ENCODE assay signal across 8 mouse cellular contexts in genomic region chr13:63431030-63431856, GRCm38 (mm10).
DNase-seq lines count a peak whose midpoint lies in the region; ATAC-seq lines count a peak whose summit lies in the region.

No protein-coding gene starts in this region.

- peak overlapping the region; percentile 99 for H3K27ac ChIP-seq in heart, embryonic 14.5 days (replicated peaks in 1 of 2; ENCODE audit: control insufficient read depth in 1 of 2, insufficient read depth in 1 of 2, low read depth in 2 of 2, low read length in 2 of 2)
- H3K27ac ChIP-seq in liver, embryonic 13.5 days, result peak overlapping the region; percentile 96
- H3K27ac ChIP-seq in stomach, embryonic 16.5 days (ENCODE audit: low read length), result peak overlapping the region; percentile 100

- peaks cover 0 to 2% of the 10 kb centered on the region in 2 experiments; a peak in 1 of 4 replicates for H3K4me1 ChIP-seq in heart, embryonic 14.5 days (ENCODE audit: control insufficient read depth in 2 of 2, insufficient read depth in 2 of 2, low read length in 2 of 2)
- H3K4me1 ChIP-seq in liver, embryonic 13.5 days (replicated peaks), result peaks cover 16% of the 10 kb centered on the region
- peaks cover 4% of the 10 kb centered on the region; the same call in 1 of the 2 replicates for H3K4me1 ChIP-seq in stomach, embryonic 16.5 days (ENCODE audit: control insufficient read depth, insufficient read depth, low read length)

- peak overlapping the region; percentile 71 to 87 for H3K4me3 ChIP-seq in heart, embryonic 14.5 days (ENCODE audit: control insufficient read depth in 1 of 2, insufficient read depth in 1 of 2, low read depth in 1 of 2, low read length in 2 of 2)
- peak overlapping the region; percentile 80 for H3K4me3 ChIP-seq in liver, embryonic 13.5 days (replicated peaks)
- peak overlapping the region; percentile 71 for H3K4me3 ChIP-seq in stomach, embryonic 16.5 days (replicated peaks; ENCODE audit: low read length)

- peak overlapping the region; percentile 83 for H3K9ac ChIP-seq in heart, embryonic 14.5 days (ENCODE audit: low read length)
- H3K9ac ChIP-seq in liver, embryonic 13.5 days, result peak overlapping the region; percentile 90
- peak overlapping the region; percentile 88 for H3K9ac ChIP-seq in stomach, embryonic 16.5 days (ENCODE audit: low read length)

- DNase-seq in c-Kit-negative CD71-positive TER-119-positive erythroid progenitor cells, embryonic 14.5 days (ENCODE audit: low read depth, low spot score), result peak; percentile 95
- peak; percentile 88 for DNase-seq in fibroblast of lung, adult 2 months (ENCODE audit: low read depth)
- peak; percentile 97 for DNase-seq in kidney, postnatal 14 days
- DNase-seq in liver, embryonic 13.5 days, result peak; percentile 99
- peak; percentile 95 for DNase-seq in neural tube, embryonic 10.5 days (ENCODE audit: extremely low spot score, low spot score)

- ATAC-seq in CD4-positive, CD25-positive, alpha-beta regulatory T cell, adult 4 months, result peak; percentile 85
- ATAC-seq in heart, embryonic 14.5 days (ENCODE audit: insufficient number of reproducible peaks, insufficient read depth, low FRiP score, low read depth), result peak; percentile 94
- peak; percentile 91 for ATAC-seq in liver, embryonic 13.5 days (ENCODE audit: low read depth)
- peak; percentile 95 for ATAC-seq in stomach, embryonic 16.5 days (ENCODE audit: insufficient read depth, low FRiP score)

- WGBS in heart, embryonic 14.5 days, result under 1% methylated on average over 80 of the region's 82 CpGs
- WGBS in liver, embryonic 13.5 days (ENCODE audit: insufficient replicate concordance), result under 1% methylated on average over 80 of the region's 82 CpGs
- under 1% methylated on average over 79 of the region's 82 CpGs for WGBS in stomach, embryonic 16.5 days

- H3K36me3 ChIP-seq in heart, embryonic 14.5 days (ENCODE audit: control insufficient read depth, insufficient read depth, low read length), result no peaks in the 10 kb centered on the region
- H3K36me3 ChIP-seq in liver, embryonic 13.5 days, result no peaks in the 10 kb centered on the region
- H3K36me3 ChIP-seq in stomach, embryonic 16.5 days (ENCODE audit: control insufficient read depth, insufficient read depth, low read length), result no peaks in the 10 kb centered on the region

- no peaks in the 10 kb centered on the region for H3K9me3 ChIP-seq in heart, embryonic 14.5 days (ENCODE audit: control insufficient read depth, low read length)
- no peaks in the 10 kb centered on the region for H3K9me3 ChIP-seq in liver, embryonic 13.5 days (replicated peaks)
- no peaks in the 10 kb centered on the region for H3K9me3 ChIP-seq in stomach, embryonic 16.5 days (replicated peaks; ENCODE audit: control insufficient read depth, low read length)

- H3K27me3 ChIP-seq in heart, embryonic 14.5 days (ENCODE audit: control insufficient read depth, insufficient read depth, low read length), result no peaks in the 10 kb centered on the region
- H3K27me3 ChIP-seq in liver, embryonic 13.5 days, result no peaks in the 10 kb centered on the region
- no peaks in the 10 kb centered on the region for H3K27me3 ChIP-seq in stomach, embryonic 16.5 days (ENCODE audit: control insufficient read depth, insufficient read depth, low read length)

- peak overlapping the region; percentile 77 for H3K4me2 ChIP-seq in heart, embryonic 14.5 days (ENCODE audit: low read length)
- H3K4me2 ChIP-seq in liver, embryonic 13.5 days, result peak overlapping the region; percentile 82
- peak overlapping the region; percentile 78 for H3K4me2 ChIP-seq in stomach, embryonic 16.5 days (ENCODE audit: low read depth, low read length)

Comparison
In these comparisons a context has a peak if more than half of its experiments do, and no peak if none do; other contexts are left out.
1. Peak in every context shown above with its lines: DNase-seq, ATAC-seq, H3K4me3 ChIP-seq and H3K27ac ChIP-seq.